Mouse (Mus musculus) midbrain, embryonic 10.5 days (tissue): Measurements from ENCODE around the gene Neo1. TPM values are rescaled to one million over a fixed set of nuclear protein-coding genes. Genes with fewer than 3 reads are reported as not detected.

Experiments
- DNase-seq: peaks from one replicate; pipeline ENCODE4 v3.0.0-alpha.2; 2017; ENCODE audit warnings: low spot score
- H3K27ac ChIP-seq: fragments of 300-500 bp; sonication (generic); replicated peaks from 2 replicates; pipeline ENCODE4 v1.5.1; 2016; ENCODE audit warnings: mild to moderate bottlenecking
- H3K27me3 ChIP-seq: fragments of 300-500 bp; sonication (generic); 2 replicates; pipeline ENCODE4 v1.6.1; 2016; ENCODE audit warnings: low read depth, mild to moderate bottlenecking; ENCODE audit not compliant: poor library complexity, severe bottlenecking
- H3K36me3 ChIP-seq: fragments of 300-500 bp; sonication (generic); 2 replicates; pipeline ENCODE4 v1.6.1; 2016; ENCODE audit warnings: mild to moderate bottlenecking, moderate library complexity
- H3K4me1 ChIP-seq: fragments of 300-500 bp; sonication (generic); 2 replicates; pipeline ENCODE4 v1.6.1; 2016
- H3K4me3 ChIP-seq: fragments of 300-500 bp; sonication (generic); 2 replicates; pipeline ENCODE4 v1.5.1; 2016; ENCODE audit warnings: mild to moderate bottlenecking, moderate library complexity
- H3K9me3 ChIP-seq: fragments of 300-500 bp; sonication (generic); replicated peaks from 2 replicates; pipeline ENCODE4 v1.6.1; 2016; ENCODE audit warnings: mild to moderate bottlenecking
- WGBS: fragments of 180-500 bp; shearing (Covaris S2); methylation state at CpG from one replicate; pipeline ENCODE4 v1.1.7; 2016; 5-methylcytosine and 5-hydroxymethylcytosine counted together
- polyA plus RNA-seq: library from polyadenylated mRNA; unstranded; fragments of >200 nt; fragmentation: Nextera tagmentation; extraction: Ambion mirVana; gene quantifications from 2 replicates; pipeline ENCODE4 v1.2.1, GENCODE M21; 2016

Neo1 gene
- polyA plus RNA-seq, 1 experiment from 2014 or later, result 26.1 TPM

DNA sequence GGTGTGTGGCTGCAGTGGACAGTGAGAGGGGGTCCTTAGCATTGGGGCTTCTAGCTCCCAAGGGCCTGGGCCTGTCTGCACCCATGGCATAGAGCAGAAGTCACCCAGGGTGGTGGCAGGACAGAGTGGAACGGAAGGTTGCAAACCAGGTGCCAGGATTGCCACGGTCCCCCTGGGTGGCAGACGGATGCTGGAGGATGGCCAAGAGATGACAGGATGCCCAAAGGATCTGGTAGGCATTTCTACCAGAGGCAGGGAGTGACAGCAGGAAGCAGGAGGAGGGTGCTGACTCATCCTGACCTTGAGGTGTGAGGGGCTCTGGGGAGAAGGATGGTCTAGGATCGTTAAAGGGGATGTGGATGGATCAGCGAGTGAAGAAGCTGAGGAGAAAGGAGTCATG, 197.7 kb downstream of the Neo1 start:
- H3K4me1 ChIP-seq, result peaks cover 21% of the 10 kb centered on the region
- no peak overlapping the region for H3K27ac ChIP-seq
- DNase-seq, result no peak
- no peaks in the 10 kb centered on the region for H3K27me3 ChIP-seq
- H3K36me3 ChIP-seq, result no peaks in the 10 kb centered on the region
- WGBS, result 93% methylated on average over 5 of the region's 5 CpGs
- H3K4me3 ChIP-seq, result no peak overlapping the region
- no peaks in the 10 kb centered on the region for H3K9me3 ChIP-seq

GRCm38 (mm10) chr9:58837174-58837573, 199.1 kb downstream of the Neo1 start:
- H3K4me3 ChIP-seq, result no peak overlapping the region
- DNase-seq, result no peak
- H3K4me1 ChIP-seq, result peaks cover 26% of the 10 kb centered on the region
- WGBS, result 72% methylated on average over 5 of the region's 5 CpGs
- no peaks in the 10 kb centered on the region for H3K9me3 ChIP-seq
- H3K36me3 ChIP-seq, result no peaks in the 10 kb centered on the region
- H3K27me3 ChIP-seq, result no peaks in the 10 kb centered on the region
- H3K27ac ChIP-seq, result no peak overlapping the region; the same call in 1 of the 2 replicates

DNA sequence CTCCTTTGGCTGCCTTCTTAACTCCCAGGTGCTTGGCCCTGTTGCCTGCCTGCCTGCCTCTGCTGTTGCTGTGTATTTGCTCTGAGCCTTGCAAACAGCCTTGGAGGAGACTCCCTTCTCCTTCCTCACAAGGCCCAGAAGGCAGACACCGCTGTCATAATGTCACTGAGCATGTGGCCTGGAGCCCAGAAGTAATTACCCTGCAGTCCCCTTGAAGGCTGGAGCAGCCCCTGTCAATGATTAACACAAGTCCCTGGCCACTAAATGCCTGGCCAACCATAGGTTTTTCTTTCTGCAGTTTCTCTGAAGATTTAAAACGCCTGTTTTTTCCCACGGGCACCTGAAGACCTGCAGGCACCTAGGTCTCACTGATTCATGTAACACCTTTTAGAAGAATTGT, 203.3 kb downstream of the Neo1 start:
- WGBS, result 91% methylated on average over 3 of the region's 3 CpGs
- Histone ChIP-seq H3K4me3 (no peak overlapping the region), H3K27me3 (peaks cover 4% of the 10 kb centered on the region; the same call in 1 of the 2 replicates), H3K4me1 (peaks cover 37% of the 10 kb centered on the region), H3K9me3 (no peaks in the 10 kb centered on the region), H3K27ac (no peak overlapping the region), H3K36me3 (no peaks in the 10 kb centered on the region)
- no peak for DNase-seq

DNA sequence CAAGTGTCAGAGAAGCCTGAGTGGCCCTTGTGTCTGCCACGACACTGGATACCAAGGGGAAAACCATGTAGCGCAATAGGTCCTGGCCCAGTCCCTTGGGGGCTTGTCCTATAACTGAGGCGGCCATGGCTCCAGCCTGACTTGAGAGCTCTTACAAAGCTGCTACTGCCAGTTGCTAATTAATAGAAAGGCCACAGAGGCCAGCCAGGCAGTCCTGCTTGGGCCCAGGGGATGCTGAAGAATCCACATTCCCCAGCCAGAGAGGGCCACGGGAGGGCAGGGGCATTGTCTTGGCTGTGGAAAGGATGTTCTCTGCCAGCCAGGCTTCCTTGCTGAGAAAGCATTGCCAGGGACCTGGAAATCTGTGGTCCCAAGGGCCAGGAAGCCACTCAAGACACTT, 206.6 kb downstream of the Neo1 start:
- Histone ChIP-seq H3K27me3 (peaks cover 35% of the 10 kb centered on the region), H3K4me3 (no peak overlapping the region), H3K36me3 (no peaks in the 10 kb centered on the region), H3K4me1 (peaks cover 35% of the 10 kb centered on the region), H3K9me3 (no peaks in the 10 kb centered on the region), H3K27ac (no peak overlapping the region)
- 61% methylated on average over 4 of the region's 4 CpGs for WGBS
- DNase-seq, result no peak

Other genes with a start within 250 kb of the Neo1 start
- gene Hcn4, start 213.0 kb downstream of the Neo1 start, polyA plus RNA-seq, result 0.42 and 0.65 TPM in 2 replicates